Mouse (Mus musculus) adrenal gland, adult 8-10 months (tissue): ENCODE measurements around the gene H2afj. TPM values are rescaled to one million over a fixed set of nuclear protein-coding genes. Genes with fewer than 3 reads are reported as not detected.

Experiments used
- DNase-seq: peaks from one replicate; pipeline ENCODE4 v3.0.0; 2022
- total RNA-seq, 4 experiments: library from RNA; stranded (reverse); gene quantifications; 2 replicates each; pipeline ENCODE4 v1.2.4; 2022

H2afj gene
- total RNA-seq, 4 experiments from 2014 or later = 81.8 to 292 (median 145) TPM

- no peak for DNase-seq
These were observed 2.7 kb upstream of the H2afj start for GRCm38 (mm10) chr6:136805409-136805775.

DNA sequence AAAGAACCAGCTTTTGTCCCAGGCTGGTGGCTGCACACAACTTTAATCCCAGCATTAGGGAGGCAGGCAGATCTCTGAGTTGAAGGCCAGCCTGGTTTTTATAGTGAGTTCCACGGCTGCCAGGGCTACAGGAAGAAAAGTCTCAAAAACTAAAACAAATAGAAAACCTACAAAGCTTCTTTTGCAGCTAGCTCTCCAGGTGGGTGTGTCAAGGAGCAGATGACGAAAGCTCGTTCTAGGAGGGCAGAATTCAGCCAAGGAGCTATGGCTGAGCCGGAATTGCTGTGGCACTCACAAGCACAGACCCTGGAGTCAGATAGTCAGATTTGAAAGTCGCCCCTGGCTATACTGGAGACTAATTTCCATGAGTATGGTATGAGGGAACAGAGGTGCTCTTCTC is 1.2 kb upstream of the H2afj start:
- DNase-seq = no peak

- no peak for DNase-seq
These were observed 540 bp upstream of the H2afj start for GRCm38 (mm10) chr6:136807395-136808013.

DNA sequence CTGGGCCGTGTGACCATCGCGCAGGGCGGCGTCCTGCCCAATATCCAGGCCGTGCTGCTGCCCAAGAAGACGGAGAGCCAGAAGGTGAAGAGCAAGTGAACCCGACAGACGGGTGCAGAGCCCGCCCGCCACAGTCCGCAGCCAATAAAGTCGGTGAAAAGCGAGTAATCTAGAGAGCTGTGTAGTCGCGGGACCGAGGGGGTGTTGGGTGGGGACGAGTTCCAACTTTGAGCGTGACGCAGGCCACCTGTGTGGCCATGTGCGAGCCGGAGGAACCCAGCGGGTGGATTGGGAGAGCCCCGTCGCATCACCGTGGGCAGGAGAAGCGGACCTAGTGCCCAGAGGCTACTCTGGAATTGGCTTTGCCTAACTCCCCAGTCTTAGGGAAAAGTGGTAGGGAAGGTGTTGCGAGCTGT is 595 bp downstream of the H2afj start:
- DNase-seq = no peak

- peak; percentile 66 for DNase-seq
These were observed 1.0 kb downstream of the H2afj start for GRCm38 (mm10) chr6:136809077-136809476.

DNA sequence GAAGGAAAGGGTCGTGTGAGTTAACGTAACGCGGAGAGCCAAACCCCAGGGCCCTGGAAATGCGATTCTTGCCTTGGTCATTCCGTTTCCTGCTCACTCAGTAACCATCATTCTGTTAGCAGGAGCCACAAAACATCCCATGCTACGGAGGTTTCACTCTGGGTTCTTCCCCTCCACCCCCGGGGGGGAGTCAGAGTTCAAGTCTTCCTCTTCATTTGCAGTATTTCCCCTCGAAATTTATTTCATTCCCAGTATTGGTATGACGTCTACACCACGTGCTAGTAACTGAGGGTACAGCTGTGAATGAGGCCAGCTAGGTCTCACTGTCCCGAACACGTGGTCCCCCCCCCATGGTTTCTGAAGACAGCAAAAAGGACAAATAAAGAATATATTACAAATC is 1.6 kb downstream of the H2afj start:
- no peak for DNase-seq

DNA sequence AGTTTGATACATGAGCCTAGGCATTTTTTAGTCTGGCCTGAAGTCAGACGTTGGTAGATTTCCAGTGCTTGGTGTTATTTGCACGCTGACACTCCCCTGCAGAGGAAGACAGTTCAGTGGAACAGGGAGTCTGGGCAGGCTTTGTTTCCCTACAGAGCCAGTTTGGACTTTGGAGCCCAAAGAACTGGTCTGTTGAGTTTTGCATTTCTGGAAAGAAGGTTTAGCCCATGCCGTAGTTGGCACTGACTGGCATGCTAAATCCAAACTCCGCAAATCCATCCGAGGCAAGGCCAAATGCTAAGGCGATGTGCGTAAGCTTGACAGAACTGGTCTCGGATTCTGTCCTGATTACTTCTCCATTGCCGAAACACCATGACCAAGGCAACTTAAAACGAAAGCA is 3.2 kb downstream of the H2afj start:
- DNase-seq = no peak

GRCm38 (mm10) chr6:136813117-136813516 is 5.1 kb downstream of the H2afj start:
- no peak for DNase-seq

DNA sequence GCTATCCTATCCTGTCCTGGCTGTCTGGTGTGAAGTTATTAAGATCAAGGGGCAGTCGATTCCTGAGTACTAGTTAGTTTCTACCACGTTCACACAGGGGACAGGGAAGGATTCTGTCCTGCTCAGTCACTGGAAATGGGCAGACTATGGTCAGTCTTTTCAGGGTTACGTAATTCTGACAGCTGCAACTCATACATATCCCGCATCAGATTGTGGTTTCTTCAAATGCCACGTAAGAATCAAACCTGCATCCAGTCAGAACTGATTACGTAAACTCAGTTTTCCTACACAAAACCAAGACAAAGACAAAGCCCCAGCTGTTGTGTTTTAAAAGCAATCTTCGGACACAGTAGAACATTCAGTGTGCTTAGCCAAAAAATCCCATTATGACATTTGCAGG is 7.3 kb downstream of the H2afj start:
- no peak for DNase-seq

- DNase-seq = no peak
These were observed 8.8 kb downstream of the H2afj start for GRCm38 (mm10) chr6:136816826-136817225.

- DNase-seq = no peak
These were observed 9.5 kb downstream of the H2afj start for GRCm38 (mm10) chr6:136817549-136817948.

DNA sequence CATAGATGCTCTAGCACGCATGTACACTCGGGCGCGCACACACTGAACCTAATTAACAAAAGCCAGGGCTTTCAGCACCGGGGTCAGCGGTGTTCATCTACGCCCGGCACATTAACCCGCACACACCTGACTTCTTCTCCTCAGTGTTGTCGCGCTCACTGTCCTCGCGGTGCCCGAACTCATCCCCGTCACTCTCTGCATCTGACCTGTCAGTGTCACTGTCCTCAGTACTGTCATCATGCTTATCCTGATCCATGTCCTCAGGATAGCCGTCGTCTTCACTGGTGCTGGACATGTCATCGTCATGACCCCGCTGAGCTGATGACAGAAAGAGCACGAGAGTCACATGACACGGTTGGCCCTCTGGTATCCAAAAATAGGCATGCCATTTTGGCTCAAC is 12.3 kb downstream of the H2afj start:
- DNase-seq = no peak

DNA sequence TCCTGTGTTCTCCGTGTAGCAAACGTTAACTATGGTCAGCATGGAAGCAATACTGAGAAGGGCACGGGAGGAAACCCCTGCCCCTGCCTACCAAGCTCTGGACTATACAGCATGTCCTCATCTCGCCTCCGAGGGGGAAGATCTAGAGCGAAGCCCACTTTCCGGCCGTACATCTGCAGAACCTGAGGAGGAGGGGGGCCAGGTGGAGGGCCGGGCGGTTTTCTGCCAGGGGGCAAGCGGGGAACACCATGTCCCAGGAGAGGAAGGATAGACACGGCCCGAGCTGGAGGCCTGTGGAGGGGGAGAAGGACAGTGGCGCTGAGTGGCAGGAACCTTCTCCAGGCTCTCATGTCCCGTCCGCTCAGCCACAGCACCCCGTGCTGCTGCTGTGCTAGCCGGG is 13.0 kb downstream of the H2afj start:
- DNase-seq = no peak

DNA sequence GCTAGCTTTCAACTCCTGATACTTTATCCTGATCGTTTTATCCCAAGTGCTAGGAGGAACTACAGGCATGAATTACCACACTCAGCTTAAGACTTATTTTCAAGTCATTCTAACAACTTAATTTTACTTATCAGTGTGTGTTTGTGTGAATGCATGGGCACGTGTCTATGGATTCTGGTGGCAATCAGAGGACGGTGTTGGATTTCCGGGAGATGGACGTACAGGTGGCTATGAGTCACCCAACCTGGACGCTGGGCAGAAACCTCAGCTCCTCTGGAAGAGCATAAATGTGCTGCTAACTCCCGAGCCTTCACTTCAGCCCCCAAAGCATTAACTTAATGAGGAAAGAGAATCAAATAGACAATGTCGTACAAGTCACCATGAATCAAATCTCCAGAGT is 16.9 kb downstream of the H2afj start:
- DNase-seq = no peak

- no peak for DNase-seq
These were observed 19.1 kb downstream of the H2afj start for GRCm38 (mm10) chr6:136827116-136827515.

DNA sequence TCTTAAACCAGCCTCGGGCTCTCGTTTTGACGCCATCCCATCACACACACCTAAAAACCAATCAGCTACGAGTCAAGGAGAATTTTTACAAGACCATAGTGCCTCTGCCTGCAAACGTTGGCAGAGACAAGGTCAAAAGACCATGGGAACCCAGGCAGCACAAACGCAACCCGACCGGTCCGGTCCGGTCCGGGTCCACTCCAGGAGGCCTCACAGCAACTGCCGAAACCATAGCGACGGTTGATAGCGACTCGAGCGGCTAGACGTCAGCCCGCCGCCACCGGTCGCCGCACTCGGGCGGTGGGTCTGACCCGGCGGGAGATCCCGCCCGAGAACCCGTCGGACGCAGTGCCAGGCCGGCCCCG is 19.5 kb downstream of the H2afj start, which contains the start of gene BC049715:
Gene BC049715 (plus strand): TSS at position 111 of the 365 bp plus-strand sequence.
- no peak for DNase-seq

DNA sequence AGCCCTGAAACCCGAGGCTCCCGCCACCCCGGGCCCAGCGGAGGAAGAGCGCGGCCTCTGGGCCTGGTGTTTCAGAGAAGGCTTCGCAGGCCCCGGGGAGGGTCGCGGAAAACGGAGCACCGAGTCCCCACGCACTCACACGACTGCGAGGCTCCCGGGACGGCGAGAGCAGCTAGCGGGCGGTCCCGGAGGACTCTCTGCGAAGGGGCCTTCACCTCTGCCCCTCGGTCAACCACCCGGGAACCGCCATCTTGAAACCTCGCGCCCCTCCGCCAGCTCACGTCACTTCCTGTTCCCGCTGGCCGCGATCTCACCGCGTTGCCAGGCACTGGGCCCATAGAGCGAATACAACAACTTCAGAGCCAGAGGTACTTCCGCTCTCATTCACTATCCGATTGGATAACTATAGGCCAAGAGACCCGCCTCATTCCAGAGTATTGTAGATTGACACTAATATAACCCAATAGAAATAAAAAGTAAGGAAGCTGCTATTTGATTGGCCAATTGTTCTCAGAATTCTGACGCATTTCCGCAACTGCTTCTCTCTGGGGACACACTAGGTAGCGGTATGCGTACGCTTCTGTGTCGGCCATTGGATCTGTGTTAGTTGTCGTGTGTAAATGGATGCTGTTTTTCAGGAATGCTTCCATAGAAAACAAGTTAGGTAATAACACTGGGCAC is 20.0 kb downstream of the H2afj start, which contains the start of gene Wbp11:
Gene Wbp11 (minus strand): TSS at position 353 of the 681 bp plus-strand sequence.
- DNase-seq = peak; percentile 96

DNA sequence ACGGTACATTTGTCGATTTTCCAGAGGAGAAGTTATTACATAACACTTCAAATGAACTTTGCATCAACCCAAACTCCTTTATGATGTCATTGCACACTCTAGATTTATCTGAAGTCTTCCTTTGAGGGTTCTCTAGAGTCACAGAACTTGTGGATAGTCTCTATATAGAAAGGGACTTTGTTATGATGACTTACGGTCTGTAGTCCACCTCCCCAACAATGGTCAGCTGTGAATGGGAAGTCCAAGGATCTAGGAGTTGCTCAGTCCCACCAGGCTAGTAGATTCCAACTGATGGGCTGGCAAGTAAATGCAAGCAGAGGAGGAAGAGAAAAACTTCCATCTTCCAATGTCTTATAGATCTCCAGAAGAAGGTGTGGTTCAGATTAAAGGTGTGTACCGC is 20.6 kb downstream of the H2afj start:
- DNase-seq = no peak

DNA sequence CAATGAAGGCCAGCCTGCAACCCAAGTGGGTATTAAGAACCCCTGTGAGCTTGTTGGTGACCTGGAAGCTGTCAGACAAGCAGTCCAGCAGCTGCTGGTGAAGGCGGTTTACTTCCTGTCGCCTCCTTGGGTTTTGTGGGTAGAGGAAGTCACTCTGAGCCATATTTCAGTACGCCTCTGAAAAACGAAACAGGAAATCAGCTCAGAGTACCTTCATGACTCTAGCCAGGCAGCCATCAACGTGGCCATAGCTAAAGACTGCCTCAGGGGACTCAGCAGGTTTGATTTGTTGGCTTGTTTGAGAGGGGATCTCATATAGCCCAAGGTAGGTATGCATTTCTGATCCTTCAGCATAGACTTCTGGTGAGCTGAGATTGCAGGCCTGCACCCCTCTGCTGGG is 23.7 kb downstream of the H2afj start:
- DNase-seq = no peak

- no peak for DNase-seq
These were observed 27.3 kb downstream of the H2afj start, which contains the start of gene Smco3 for GRCm38 (mm10) chr6:136835352-136835751. TSS of gene Smco3 (minus strand) at chr6:136835452.

- DNase-seq = no peak
These were observed 29.3 kb downstream of the H2afj start for GRCm38 (mm10) chr6:136837323-136837722.

DNA sequence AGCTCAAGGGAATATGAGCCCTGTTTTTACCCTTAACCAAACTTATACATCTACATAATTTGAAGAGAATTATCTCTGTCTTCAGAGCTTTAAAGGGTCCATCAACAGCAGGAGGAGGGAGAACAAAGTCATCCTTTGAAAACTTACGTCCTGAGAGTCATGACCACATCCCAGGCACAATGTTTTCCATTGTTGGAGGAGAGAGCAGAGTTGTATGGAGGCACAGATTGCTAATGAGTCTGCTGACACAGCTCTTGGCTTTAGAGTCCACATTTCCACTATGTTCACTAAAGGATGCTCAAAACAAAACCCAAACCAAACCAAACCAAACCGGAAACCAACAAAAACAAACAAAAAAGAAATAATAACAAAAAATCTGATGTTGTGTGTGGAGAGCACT is 36.9 kb downstream of the H2afj start:
- DNase-seq = no peak

DNA sequence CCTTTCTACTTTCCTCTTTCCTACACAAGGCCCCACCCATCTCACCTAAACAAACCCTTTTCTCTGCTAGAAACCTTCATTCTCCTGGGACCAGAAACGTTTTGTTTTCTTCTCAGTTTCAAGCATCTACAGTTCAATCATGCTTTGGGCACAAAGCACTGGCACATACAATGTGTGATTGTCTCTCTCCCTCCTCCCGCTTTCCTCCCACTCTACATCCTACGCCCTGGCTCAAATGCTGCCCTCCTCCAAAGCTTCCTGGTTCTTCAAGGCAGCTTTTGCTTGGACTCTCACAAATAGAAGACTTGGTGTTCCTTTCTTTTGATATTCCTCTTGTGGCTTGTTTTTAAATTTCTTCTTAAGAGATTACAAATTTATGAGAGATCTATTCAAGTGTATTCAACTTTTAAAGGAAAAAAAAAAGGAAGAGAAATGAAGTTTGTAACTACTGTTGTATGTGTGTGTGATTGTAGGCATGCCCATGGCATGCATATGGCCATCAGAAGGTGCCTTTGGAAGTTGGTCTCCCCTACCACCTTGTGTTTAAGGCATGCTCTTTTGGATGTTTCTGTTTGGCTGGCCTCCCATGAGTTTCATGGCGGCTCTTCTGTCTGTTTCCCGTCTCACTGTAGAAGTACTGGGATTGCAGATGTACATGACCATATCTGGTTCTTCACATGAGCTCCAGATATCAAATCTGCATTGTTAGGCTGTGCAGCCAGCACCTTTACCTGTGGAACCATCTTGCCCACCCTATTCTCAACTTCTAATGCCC is 37.8 kb downstream of the H2afj start:
- DNase-seq = no peak

DNA sequence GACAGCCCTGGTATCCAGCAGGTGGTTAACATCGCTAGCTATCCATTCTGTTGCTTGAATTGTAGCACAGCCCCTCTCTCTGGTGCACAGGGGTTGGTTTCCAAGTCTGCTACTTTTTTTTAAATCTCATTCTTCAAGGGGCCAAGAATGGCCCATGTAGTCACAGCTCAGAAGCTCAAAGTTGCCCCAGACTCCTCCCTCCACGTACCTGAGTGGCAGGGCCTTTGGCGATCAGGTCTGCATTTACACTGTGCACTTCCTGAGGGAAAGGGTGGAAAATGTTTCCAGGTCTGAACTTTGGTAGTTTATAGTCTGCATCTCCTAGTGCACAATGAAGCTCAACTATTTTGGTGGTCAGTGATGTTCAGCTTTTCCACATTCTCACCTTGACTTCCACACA is 39.2 kb downstream of the H2afj start:
- DNase-seq = no peak
